Mouse (Mus musculus): Measurements from ENCODE around the gene Gm11985.
A peak's percentile ranks its signal among the peaks of the same experiment; 100 is the strongest.

Gene Gm11985

DNA sequence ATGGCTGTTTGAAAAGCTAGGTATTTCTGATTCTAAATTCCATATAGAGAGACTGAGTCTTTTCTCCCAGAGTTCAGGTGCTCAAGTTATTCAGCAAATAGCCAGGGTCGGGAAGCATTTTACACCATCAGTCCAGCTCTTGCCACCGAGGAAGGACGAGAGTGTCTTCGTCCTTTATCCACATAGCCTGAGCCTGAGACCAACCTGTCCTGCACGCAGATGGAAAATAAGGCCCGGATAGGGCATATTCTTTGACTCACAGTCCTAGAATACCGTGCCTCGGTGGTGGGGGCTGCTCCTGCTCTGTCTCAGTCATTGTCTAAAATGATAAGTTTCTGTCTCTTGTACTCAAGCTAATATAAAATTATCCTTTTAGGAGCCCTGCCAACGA, 12.0 kb upstream of the Gm11985 start:
- no peak for DNase-seq (ENCODE audit: low spot score)

DNA sequence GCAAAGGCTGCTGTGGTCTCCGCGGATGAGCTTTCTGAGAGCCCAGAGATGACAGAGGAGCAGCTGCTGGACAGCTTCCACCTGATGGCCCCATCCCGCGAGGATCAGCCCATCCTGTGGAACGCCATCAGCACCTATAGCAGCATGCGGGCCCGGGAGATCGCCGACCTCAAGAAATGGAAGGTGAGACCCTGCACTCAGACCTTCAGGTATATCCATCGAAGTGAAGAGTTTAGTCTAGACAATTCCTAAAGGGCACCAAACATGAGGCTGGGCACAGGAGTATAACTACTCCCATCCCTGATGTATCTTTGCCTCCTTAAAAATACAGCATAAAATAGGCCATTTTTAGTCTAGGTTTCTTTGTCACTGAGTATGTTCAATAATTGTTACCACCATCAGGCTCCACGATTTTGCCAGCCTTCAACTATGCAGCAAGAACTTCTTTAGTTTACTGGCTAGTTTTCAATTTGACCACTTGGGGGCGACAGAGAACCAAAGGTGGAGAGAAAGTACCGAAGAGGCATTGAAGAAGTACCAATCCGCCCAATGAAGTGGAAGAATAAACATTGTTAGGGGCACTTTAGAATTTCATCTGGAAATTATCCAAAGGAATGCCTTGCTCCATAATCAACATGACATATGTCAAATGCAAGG, 11.5 kb upstream of the Gm11985 start:
- peak; percentile 59 for DNase-seq (ENCODE audit: low spot score)

DNA sequence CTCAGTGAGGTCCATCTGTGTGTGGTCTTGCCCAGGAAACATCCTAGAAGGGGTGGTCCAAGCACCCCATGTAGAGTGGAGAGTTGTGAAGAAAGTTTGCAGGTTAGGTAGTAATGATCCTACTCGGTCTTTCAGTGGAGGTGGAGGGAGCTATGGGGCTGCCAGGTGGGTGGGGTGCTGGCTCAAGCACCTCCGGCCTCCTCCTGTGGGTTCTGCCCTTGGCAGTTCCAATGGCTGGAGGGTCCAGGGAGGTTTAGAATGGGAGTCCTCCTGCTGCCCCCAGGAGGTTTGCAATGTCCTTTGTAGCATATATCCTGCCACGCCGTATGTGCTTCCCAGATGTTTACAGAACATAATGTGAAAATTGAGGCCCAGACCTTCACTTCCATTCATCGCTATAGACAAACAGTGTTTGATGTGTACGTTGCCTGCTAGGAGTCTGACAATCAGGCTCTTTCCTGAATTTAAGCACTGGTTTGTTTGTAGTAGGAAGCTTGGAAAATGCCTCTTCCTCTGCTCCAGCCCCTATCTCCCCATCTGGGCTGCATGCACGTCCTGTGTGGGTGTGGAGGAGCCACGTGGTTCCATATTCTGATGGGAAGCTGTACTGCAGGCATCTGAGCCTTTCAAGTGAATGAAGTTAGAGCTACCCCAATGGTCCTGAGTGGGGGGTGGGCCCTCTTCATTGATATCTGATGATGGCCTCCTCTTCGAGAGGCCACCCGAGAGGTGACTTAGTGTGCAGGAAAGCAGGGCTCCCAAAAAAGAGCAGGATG, 10.3 kb upstream of the Gm11985 start:
- DNase-seq (ENCODE audit: low spot score): no peak

DNA sequence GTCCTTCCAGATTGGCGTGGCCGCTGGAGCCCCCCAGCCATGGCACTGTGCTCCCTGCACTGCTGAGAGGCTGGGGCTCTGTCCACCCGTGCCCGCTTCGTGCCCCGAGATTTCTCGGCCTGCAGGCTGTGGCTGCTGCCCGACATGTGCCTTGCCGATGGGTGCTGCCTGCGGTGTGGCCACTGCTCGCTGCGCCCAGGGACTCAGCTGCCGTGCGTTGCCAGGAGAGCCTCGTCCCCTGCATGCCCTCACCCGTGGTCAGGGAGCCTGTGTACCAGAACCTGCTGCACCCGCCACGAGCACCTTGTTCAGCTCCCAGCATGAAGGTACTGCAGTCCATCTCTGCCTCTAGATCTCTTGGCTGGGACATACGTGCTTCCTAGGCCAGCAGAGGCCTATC, 9.6 kb upstream of the Gm11985 start:
- DNase-seq (ENCODE audit: low spot score): no peak

DNA sequence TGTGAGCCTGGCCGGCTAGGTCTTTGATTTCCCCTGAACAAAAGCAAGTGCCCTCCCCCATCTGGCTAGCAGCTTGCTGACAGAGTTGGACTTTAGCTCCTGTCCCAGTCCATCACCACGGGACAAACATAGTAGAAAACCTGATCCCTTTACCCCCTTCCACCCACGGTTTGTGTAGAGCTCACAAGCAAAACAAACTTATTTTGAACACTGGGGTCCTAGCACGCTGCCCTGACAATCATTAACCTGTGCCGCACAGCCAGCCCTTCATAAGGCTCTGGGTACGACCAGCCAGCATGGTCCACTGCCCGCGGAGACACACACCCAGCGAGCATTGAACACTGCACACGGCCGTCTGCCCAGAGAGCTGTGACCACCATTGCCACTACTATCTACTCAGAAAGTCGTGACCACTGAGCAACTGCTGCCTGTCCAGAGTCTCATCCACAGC, 9.1 kb upstream of the Gm11985 start, which contains the start of gene Igfbp1:
Gene Igfbp1 (plus strand): TSS at position 292 of the 451 bp plus-strand sequence.
- DNase-seq (ENCODE audit: low spot score): no peak

DNA sequence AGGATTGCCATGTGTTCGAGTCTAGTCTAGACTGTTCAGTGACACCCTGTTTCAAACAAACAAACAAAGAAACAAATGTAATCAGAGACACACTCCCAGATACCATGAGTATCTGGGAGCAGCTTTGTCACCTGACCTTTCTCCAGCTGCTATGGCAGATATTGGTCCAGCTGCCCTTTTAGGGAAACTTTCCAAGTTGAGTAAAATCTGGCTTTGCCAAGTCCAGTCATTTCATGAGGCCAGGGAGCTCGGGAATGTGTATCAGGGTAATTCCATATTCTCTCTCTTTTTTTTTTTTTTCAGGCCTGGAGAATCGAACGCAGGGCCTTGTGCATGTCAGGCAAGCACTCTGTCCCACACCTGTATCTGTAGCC, 6.9 kb upstream of the Gm11985 start:
- DNase-seq (ENCODE audit: low spot score): no peak

DNA sequence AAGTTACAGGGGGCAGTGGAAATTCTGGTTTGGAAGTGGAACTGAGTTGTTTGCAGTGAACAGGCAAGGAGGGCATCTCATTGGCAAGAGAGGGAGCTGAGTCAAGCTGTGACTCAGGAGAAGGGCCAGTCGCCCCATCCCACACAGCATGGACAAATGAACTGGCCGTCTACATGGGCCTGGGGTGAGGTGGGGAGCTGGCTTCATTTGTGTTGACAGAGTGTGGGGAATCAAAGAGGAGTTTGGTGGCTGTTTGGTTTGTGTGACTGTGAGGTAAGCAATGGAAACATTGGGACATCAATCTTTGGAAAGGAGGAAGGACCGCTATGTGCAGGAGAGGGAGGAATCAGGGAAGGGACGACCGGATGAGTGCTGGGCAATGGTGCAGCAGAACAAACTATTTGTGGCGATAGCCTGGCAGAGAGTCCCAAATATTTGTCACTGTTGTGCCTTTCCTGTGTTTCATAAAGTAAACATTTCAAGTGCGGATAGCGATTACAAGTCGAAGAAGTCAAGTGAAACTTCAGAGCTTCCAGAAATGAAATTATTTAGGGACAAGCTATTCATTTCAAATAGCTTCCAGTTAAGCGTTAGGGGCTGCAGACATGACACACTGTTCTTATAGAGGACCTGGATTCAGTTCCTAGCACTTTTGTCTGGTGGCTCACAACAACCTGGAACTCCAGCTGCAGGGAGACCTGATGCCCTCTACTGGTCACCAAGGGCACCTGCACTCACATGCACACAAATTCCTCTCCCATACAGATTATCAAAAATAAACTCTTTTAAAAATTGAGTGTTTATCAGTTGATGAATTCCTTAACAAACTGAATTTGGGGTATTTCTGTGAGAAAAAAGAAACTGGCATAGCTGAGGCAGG, 6.3 kb upstream of the Gm11985 start:
- DNase-seq (ENCODE audit: low spot score): no peak

DNA sequence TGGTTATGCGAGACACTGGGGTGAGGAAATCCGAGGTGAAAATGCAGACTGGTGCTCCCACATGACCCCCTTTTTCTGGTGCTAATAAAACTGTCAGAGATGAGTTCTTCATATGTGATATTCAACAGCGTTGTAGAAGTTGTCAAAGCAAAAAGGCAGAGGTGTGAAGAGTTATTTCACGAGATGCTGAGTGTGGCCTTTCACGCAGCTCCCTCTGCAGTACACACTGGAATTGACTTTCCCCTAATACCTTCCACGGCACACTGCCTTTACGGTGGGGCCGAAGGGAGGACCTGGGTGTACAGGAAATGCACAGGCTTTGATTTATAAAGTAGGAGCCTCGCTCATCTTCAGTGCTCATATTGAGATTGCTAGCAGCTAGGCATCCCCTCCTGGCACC, 4.8 kb upstream of the Gm11985 start:
- DNase-seq (ENCODE audit: low spot score): no peak

DNA sequence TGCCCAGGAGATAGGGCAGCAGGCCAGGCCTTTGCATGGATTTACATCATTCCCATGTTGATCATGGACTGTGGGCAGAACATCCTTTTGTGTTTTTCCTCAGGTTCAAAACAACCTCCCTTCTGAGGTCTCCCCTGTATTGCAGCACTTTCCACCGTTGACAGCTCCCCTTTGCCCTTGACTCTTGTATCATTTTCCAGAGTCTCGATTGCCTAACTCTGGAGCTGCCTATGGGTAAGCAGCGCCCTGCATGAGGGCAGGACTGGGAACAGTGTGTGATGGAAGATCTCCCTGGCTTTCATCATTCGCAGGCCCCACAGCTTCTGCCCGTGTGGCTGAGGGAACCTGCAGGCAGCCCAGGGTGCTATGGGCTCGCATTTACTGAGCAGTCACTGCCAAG, 4.3 kb upstream of the Gm11985 start:
- no peak for DNase-seq (ENCODE audit: low spot score)

DNA sequence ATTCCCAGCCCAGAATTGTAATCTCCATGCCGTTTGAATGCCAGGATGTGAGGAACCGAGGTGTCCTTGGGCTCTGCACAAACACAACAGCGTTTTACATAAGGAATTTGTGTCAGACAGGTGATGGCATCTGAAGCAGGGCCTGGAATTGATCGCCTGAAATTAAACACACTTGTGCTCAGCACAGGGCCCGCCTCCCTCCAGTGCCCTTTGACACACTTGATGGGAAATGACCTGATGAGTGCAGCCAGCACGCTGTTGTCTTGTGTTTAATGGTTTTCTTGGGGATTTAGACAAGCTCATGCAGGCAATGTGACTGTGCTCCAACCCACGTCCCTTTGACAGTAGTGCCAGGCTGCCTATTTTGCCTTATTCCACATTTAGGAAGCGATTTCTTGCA, 897 bp downstream of the Gm11985 start:
- no peak for DNase-seq (ENCODE audit: low spot score)

DNA sequence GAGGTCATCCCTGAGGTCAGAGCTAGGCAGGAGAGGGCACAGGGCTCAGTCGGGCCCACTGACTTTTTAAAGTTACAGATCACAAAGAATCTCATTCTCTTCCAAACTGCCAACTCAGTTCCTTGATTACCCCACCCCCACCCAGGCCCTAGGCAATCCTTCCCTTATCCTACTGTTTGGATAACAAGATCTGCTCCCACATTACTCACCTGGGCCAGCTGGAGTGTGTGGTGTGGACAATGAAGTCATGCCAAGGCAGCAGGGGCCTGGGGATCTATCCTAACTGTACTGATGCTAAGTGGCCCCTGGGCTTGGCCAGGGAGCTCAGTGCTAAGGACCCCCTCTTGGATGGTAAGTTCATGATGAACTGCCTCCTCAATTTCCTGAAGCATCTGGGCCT, 3.9 kb downstream of the Gm11985 start:
- DNase-seq (ENCODE audit: low spot score): no peak

DNA sequence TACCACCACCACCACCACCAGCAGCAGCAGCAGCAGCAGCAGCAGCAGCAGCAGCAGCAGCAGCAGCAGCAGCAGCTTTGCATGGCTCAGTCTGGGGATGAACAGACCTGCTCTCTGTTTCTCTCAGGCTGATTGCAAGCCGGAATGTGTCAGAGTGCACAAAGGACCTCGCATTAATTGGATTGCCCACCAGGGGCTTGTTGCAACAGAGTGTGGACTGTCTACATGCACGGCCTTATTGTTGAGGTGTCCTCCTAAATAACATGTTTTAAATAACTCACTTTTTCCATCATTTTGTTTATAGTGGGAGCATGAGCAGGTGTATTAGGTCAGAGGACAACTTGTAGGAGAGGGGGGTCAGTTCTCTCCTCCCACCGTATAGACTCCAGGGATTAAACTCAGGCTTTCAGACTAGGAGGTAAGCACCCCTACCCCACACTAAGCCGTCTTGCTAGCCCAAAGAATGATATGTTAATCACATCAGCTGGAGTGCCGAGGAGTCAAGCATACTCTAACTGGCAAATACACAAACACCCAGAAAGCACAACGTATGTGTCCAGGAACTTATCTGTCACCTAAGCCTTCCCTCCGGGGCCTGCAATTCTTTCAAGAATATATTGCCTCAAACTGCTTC, 5.8 kb downstream of the Gm11985 start:
- no peak for DNase-seq (ENCODE audit: low spot score)

DNA sequence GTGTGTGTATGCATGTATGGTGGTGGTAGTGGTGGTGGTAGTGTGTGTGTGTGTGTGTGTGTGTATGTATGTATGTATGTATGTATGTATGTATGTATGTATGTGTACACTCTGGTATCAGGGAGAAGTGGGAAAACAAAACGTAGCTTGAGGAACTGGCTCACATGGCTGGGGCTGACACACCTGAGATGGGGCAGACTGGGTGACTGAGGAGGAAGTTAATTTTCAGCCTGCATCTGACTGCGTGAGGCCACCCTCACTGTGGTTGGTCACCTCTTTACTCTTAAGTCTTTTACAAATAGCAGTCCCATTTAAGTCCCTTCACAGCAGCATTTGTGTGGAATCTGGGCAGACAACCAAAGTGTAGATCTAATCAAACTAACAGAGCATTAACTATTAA, 9.1 kb downstream of the Gm11985 start:
- DNase-seq (ENCODE audit: low spot score): no peak

DNA sequence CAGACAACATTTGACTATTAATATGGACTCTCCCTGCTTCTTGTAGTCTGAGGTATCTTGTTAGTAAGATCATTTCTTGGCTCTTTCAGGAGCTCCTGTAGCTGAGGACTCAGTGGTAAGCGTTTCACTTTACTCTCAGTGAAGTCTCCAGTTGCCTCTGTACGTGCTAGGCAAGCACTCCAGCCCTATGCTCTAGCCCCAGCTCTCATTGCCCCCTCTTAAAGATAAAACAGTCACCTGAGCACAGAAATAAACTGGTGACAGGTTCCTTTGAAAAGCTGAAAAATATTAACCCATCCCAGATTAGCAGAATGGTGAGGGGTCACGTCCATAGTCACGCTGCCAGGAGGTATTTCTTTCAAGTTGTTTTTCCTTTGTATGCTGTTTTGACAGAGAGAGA, 9.6 kb downstream of the Gm11985 start:
- no peak for DNase-seq (ENCODE audit: low spot score)

DNA sequence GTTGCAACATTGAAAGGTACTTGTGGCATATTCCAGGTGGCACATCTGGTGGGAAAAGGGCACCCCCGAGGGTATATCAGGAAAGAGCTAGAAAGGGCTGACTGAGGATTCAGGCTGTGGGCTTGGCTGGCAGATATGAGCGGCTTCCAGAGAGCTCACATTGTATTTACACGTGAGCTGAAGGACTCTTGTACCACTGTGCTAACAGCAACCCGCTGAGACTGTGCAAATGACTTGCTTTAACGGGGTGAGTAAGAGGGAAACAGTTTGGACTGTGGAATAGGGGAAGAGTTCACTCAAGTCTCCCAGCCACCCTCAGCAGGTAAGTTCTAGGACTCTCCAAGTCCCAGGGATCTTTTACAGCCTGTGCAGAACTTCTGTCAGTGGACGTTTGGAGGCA, 14.7 kb downstream of the Gm11985 start:
- DNase-seq (ENCODE audit: low spot score): no peak

DNA sequence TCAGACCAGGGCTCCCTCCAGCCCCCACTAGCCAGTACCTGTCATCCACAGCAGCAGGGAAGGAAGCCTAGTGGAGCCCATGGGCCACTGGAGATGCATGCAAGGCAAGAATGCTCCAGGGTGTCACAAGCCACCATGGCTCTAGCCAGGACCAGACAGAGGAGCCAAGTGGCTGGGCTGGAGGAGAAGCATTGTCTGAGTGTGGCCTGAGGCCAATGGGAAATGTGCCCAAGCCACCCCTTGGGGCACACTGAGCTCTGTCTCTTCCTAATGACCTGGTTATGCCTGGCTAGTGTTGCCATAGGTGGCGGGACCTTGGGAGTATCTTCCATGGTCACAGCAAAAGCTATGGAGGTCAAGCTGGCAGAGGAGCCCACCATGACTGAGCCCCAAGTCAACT, 18.7 kb downstream of the Gm11985 start:
- DNase-seq (ENCODE audit: low spot score): no peak

DNA sequence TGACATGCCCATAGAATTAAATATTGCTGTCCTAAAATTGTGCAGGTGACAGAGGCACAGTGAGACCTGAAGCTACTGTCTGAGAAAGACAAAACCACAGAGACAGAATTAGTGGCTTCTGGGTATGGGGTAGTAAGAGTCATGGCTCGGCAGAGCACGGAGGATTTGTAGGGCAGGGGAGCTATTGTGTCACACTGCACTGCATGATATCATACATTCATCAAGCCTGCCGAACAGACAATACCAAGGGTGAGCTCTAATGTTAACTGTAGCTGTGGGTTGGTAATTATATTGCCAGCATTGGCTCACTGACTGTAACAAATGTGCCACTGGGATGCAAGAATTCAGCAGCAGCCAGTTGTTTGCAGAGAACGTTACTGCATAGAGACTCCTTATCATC, 24.0 kb downstream of the Gm11985 start:
- no peak for DNase-seq (ENCODE audit: low spot score)

DNA sequence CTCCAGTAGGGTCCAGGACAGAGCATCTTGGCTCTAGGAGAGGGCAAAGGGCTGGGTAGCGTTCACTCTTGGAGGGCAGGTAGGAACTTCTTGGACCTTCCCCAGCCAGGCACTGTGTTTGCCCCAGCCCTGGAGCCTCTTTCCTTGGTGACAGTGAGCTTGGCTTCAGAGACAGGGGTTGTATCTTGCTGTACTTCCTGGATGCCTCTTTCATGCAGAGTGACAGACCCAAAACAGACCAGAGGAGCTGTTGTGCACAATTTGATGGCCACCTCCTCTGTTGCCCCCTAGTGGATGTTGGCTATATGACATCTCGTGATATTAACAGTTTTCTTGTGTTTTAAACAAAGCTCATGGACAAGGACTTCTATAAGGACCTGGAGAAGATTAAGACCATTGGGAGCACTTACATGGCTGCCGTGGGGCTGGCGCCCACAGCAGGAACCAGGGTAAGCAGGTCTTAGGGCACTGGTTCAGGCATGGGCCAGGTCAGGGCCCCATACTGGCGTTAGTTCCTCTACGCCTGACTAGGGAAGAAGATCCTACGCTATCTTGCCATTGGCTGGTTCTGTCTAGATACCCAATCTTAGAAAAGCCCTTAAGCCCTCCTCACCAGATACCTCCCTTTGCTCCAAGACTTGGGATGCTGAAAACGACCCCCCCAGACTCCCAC, 26.7 kb downstream of the Gm11985 start:
- DNase-seq (ENCODE audit: low spot score): no peak

DNA sequence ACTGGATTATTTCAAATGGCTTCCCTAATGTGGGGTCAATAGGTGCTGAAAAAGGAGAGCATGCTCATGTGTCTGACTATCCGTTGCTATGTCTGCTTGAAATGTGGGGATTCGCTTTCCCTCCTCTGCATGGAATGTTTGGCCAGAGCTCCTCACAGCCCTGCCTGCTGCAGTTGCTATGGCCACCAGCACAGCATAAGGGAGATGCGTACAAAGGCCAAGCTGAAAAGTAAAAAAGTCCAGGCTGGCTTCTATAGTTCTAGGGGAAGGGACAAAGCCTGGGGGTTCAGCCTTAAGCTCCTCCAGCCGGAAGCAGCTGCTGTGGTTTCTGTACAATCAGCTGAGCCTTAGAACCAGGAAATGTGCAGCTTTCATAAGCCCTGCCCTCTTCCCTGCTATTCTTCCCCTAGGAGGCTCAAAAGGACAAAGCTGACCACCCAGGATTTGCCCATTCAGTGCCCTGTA, 27.7 kb downstream of the Gm11985 start:
- no peak for DNase-seq (ENCODE audit: low spot score)

DNA sequence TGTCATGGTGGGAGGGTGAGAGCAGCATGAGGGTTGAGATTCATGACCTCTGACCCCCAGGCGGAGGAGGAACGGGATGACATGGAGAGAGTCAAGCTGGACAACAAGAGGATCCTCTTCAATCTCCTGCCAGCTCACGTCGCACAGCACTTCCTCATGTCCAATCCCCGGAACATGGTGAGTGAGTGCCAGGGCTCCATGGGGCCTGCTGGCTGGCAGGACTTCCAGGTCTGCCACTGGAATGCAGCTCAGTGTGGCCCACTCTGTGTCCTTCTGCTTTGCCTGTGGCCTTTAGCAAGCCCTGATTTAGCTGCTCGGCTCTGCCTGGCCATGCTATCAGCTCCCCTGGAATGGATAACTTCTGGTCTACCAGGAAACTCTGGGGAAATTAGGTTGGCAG, 28.2 kb downstream of the Gm11985 start:
- DNase-seq (ENCODE audit: low spot score): no peak

DNA sequence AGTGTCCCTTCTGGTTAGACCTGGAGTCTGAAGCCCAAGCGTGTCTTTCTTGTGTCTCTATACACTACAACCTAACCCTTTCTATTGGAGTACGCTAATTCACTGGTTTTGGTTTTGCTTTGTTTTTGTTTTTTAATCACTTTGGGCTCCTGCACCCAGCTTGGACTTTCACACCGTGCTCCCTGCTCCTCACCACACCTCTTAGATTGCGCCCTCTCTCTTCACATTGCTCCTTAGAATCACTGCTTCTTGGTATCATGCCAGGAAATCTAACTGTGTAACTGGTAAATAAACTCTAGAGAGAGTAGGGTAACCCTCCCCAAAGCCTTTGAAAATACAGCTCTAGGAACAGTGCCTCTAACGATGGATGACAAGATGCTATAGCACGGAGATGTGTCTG, 30.2 kb downstream of the Gm11985 start:
- no peak for DNase-seq (ENCODE audit: low spot score)

DNA sequence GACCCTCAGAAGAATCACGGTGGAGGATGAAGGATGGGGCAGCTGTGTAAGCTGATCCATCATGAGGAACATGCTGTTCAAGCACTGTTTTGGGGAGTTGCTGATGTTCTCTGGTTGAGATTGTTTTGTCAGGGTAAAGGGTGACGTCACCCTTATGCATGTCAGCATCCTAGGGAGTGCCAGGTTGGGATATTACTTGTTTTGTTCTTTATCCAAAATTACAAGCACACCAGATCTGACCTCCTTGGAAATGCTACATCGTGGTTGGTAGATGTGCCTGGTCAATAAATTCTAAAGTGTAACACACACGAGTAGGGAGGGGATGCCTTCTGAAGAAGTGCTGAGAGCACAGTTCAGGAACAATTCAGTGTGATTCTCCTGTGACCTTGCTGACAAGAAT, 31.9 kb downstream of the Gm11985 start:
- no peak for DNase-seq (ENCODE audit: low spot score)

Data from urinary bladder, postnatal 14 days (tissue).